Comparison of ENCODE assay signal across 25 mouse cellular contexts in genomic region chr2:173164946-173165345, GRCm38 (mm10). TPM values are rescaled to one million over a fixed set of nuclear protein-coding genes. Genes with fewer than 3 reads are reported as not detected.
DNase-seq lines count a peak whose midpoint lies in the region; ATAC-seq lines count a peak whose summit lies in the region.
"Had no signal": no experiment of that assay in that cellular context is flagged by ENCODE, and none has a peak within 500 bp of the region (broad histone marks: within the 10 kb centered on the region; RNA-seq: fewer than 3 reads in every experiment).

No protein-coding gene starts in this region.

- no peak for ATAC-seq in kidney, embryonic 14.5 days (ENCODE audit: low FRiP score, low TSS enrichment)
- ATAC-seq in limb, embryonic 12.5 days (ENCODE audit: insufficient number of reproducible peaks, insufficient read depth, low FRiP score, low TSS enrichment, low read depth), result peak; percentile 23; the same call in 1 of the 2 replicates
- no peak for ATAC-seq in intestine, embryonic 15.5 days
- ATAC-seq: activated CD4-positive, CD25-positive, alpha-beta regulatory T cell, adult 4 months; forebrain, embryonic 15.5 days had no signal

- no peaks in the 10 kb centered on the region for H3K36me3 ChIP-seq in kidney, embryonic 14.5 days (ENCODE audit: control insufficient read depth, insufficient read depth, low read length)
- H3K36me3 ChIP-seq in limb, embryonic 12.5 days, result no peaks in the 10 kb centered on the region
- H3K36me3 ChIP-seq in limb, embryonic 10.5 days, result no peaks in the 10 kb centered on the region
- no peaks in the 10 kb centered on the region for H3K36me3 ChIP-seq in intestine, embryonic 15.5 days
- H3K36me3 ChIP-seq: embryonic facial prominence, embryonic 10.5 days; embryonic facial prominence, embryonic 13.5 days; forebrain, embryonic 12.5 days; forebrain, embryonic 15.5 days; heart, embryonic 12.5 days; heart, embryonic 15.5 days; hindbrain, embryonic 10.5 days had no signal

- peak; percentile 72 for DNase-seq in kidney, adult 11 months
- DNase-seq in limb, embryonic 10.5 days (ENCODE audit: low spot score), result no peak
- peak; percentile 42 for DNase-seq in kidney, postnatal 10 days
- DNase-seq in kidney, postnatal 36 days, result peak; percentile 69 to 89
- DNase-seq in thymus, postnatal 10 days (ENCODE audit: low spot score in 2 of 2), result no peak
- DNase-seq: adrenal gland, adult 8-10 months; adrenal gland, postnatal 25 days; cerebellum, adult 11-12 months; cerebellum, adult 8-10 months; cerebellum, postnatal 36 days; gastrocnemius, postnatal 25 days had no signal

- peaks cover 4% of the 10 kb centered on the region; the same call in 1 of the 2 replicates for H3K4me1 ChIP-seq in kidney, embryonic 14.5 days (ENCODE audit: control insufficient read depth, insufficient read depth, low read length)
- H3K4me1 ChIP-seq in limb, embryonic 12.5 days (replicated peaks), result peaks cover 32% of the 10 kb centered on the region
- peaks cover 32% of the 10 kb centered on the region for H3K4me1 ChIP-seq in limb, embryonic 10.5 days
- peaks cover 13% of the 10 kb centered on the region for H3K4me1 ChIP-seq in intestine, embryonic 15.5 days (replicated peaks)
- H3K4me1 ChIP-seq: forebrain, embryonic 15.5 days; heart, embryonic 12.5 days had no signal

- peaks cover 33% of the 10 kb centered on the region for H3K27me3 ChIP-seq in kidney, embryonic 14.5 days (ENCODE audit: control insufficient read depth, insufficient read depth, low read length)
- H3K27me3 ChIP-seq in limb, embryonic 12.5 days, result peaks cover 23% of the 10 kb centered on the region; the same call in 1 of the 2 replicates
- H3K27me3 ChIP-seq in limb, embryonic 10.5 days (ENCODE audit: low read depth, poor library complexity, severe bottlenecking), result peaks cover 46% of the 10 kb centered on the region
- peaks cover 7% of the 10 kb centered on the region; the same call in 1 of the 2 replicates for H3K27me3 ChIP-seq in intestine, embryonic 15.5 days (replicated peaks)
- H3K27me3 ChIP-seq: forebrain, embryonic 15.5 days had no signal

- H3K27ac ChIP-seq in kidney, embryonic 14.5 days (ENCODE audit: low read depth, low read length), result no peak overlapping the region
- H3K27ac ChIP-seq in limb, embryonic 12.5 days, result no peak overlapping the region
- H3K27ac ChIP-seq in limb, embryonic 10.5 days, result no peak overlapping the region
- no peak overlapping the region for H3K27ac ChIP-seq in intestine, embryonic 15.5 days
- H3K27ac ChIP-seq: embryonic facial prominence, embryonic 10.5 days; embryonic facial prominence, embryonic 13.5 days; forebrain, embryonic 12.5 days; forebrain, embryonic 15.5 days; heart, embryonic 15.5 days; hindbrain, embryonic 10.5 days had no signal

- H3K9me3 ChIP-seq in kidney, embryonic 14.5 days (ENCODE audit: control insufficient read depth, low read length), result no peaks in the 10 kb centered on the region
- H3K9me3 ChIP-seq in limb, embryonic 12.5 days, result no peaks in the 10 kb centered on the region
- H3K9me3 ChIP-seq in limb, embryonic 10.5 days (replicated peaks), result no peaks in the 10 kb centered on the region
- no peaks in the 10 kb centered on the region for H3K9me3 ChIP-seq in intestine, embryonic 15.5 days
- H3K9me3 ChIP-seq: embryonic facial prominence, embryonic 10.5 days; embryonic facial prominence, embryonic 13.5 days; forebrain, embryonic 12.5 days; forebrain, embryonic 15.5 days; heart, embryonic 12.5 days; heart, embryonic 15.5 days; hindbrain, embryonic 10.5 days had no signal

- H3K9ac ChIP-seq in kidney, embryonic 14.5 days (ENCODE audit: low read depth, low read length), result no peak overlapping the region
- H3K9ac ChIP-seq in limb, embryonic 12.5 days (replicated peaks), result no peak overlapping the region
- no peak overlapping the region for H3K9ac ChIP-seq in intestine, embryonic 15.5 days
- H3K9ac ChIP-seq: embryonic facial prominence, embryonic 13.5 days; forebrain, embryonic 12.5 days; forebrain, embryonic 15.5 days; heart, embryonic 12.5 days; heart, embryonic 15.5 days had no signal

- WGBS in kidney, embryonic 14.5 days, result 87% methylated on average over 10 of the region's 10 CpGs
- 90% methylated on average over 10 of the region's 10 CpGs for WGBS in limb, embryonic 12.5 days
- 90% methylated on average over 10 of the region's 10 CpGs for WGBS in limb, embryonic 10.5 days
- WGBS in intestine, embryonic 15.5 days, result 91% methylated on average over 10 of the region's 10 CpGs

- no peak overlapping the region for H3K4me2 ChIP-seq in kidney, embryonic 14.5 days (replicated peaks; ENCODE audit: low read depth, low read length)
- no peak overlapping the region for H3K4me2 ChIP-seq in limb, embryonic 12.5 days
- H3K4me2 ChIP-seq in intestine, embryonic 15.5 days (replicated peaks), result no peak overlapping the region
- H3K4me2 ChIP-seq: embryonic facial prominence, embryonic 13.5 days; forebrain, embryonic 12.5 days; forebrain, embryonic 15.5 days; heart, embryonic 12.5 days; heart, embryonic 15.5 days had no signal

- no peak overlapping the region for H3K4me3 ChIP-seq in kidney, embryonic 14.5 days (ENCODE audit: low read length)
- H3K4me3 ChIP-seq in limb, embryonic 12.5 days (replicated peaks), result no peak overlapping the region
- no peak overlapping the region for H3K4me3 ChIP-seq in limb, embryonic 10.5 days
- H3K4me3 ChIP-seq in intestine, embryonic 15.5 days (replicated peaks), result no peak overlapping the region
- H3K4me3 ChIP-seq: embryonic facial prominence, embryonic 10.5 days; embryonic facial prominence, embryonic 13.5 days; erythroblast, embryonic 14.5 days; forebrain, embryonic 12.5 days; forebrain, embryonic 15.5 days; heart, embryonic 12.5 days; heart, embryonic 15.5 days; hindbrain, embryonic 10.5 days had no signal

RNA-seq across cellular contexts. Expression of gene Pck1, which starts 12.1 kb away (rescaled TPM):
- 0.60 and 3.0 TPM in 2 replicates for polyA plus RNA-seq in kidney, embryonic 14.5 days (2014; fragmentation: Nextera tagmentation; extraction: Ambion mirVana)
- polyA plus RNA-seq in limb, embryonic 12.5 days (2016; fragmentation: Nextera tagmentation; extraction: Ambion mirVana), result 0.08 TPM in 1 of 2 replicates, not detected in the other
- not detected in 2 replicates for polyA plus RNA-seq in limb, embryonic 10.5 days (2016; fragmentation: Nextera tagmentation; extraction: Ambion mirVana)
- polyA plus RNA-seq in intestine, embryonic 15.5 days (2015; fragmentation: Nextera tagmentation; extraction: Ambion mirVana), result 7.0 and 8.4 TPM in 2 replicates
- polyA plus RNA-seq: activated CD4-positive, CD25-positive, alpha-beta regulatory T cell, adult 4 months; brain, embryonic 14.5 days; embryonic facial prominence, embryonic 10.5 days; embryonic facial prominence, embryonic 13.5 days; forebrain, embryonic 12.5 days; forebrain, embryonic 15.5 days; hindbrain, embryonic 10.5 days had no signal

RNA-seq across cellular contexts. Expression of gene Ctcfl, which starts 45.6 kb away (rescaled TPM):
- polyA plus RNA-seq in kidney, embryonic 14.5 days (2014; fragmentation: Nextera tagmentation; extraction: Ambion mirVana), result 0.07 and 0.08 TPM in 2 replicates
- 0.13 TPM in 2 replicates for polyA plus RNA-seq in limb, embryonic 12.5 days (2016; fragmentation: Nextera tagmentation; extraction: Ambion mirVana)
- 0.06 TPM in 1 of 2 replicates, not detected in the other for polyA plus RNA-seq in limb, embryonic 10.5 days (2016; fragmentation: Nextera tagmentation; extraction: Ambion mirVana)
- polyA plus RNA-seq in intestine, embryonic 15.5 days (2015; fragmentation: Nextera tagmentation; extraction: Ambion mirVana), result 0.23 and 0.36 TPM in 2 replicates
- polyA plus RNA-seq: brain, embryonic 14.5 days; cortical plate, adult 2 months; erythroblast, embryonic 14.5 days had no signal

RNA-seq across cellular contexts. Expression of gene Zbp1, which starts 53.8 kb away (rescaled TPM):
- 0.26 TPM in 1 of 2 replicates, not detected in the other for polyA plus RNA-seq in kidney, embryonic 14.5 days (2014; fragmentation: Nextera tagmentation; extraction: Ambion mirVana)
- polyA plus RNA-seq in limb, embryonic 12.5 days (2016; fragmentation: Nextera tagmentation; extraction: Ambion mirVana), result not detected in 2 replicates
- not detected in 2 replicates for polyA plus RNA-seq in limb, embryonic 10.5 days (2016; fragmentation: Nextera tagmentation; extraction: Ambion mirVana)
- 0.55 and 0.95 TPM in 2 replicates for polyA plus RNA-seq in intestine, embryonic 15.5 days (2015; fragmentation: Nextera tagmentation; extraction: Ambion mirVana)
- polyA plus RNA-seq: embryonic facial prominence, embryonic 10.5 days; erythroblast, embryonic 14.5 days; heart, embryonic 12.5 days had no signal

Comparison
In these comparisons a context has a peak if more than half of its experiments do, and no peak if none do; other contexts are left out.
1. DNase-seq: peak in kidney, adult 11 months (single experiment), kidney, postnatal 10 days (single experiment) and kidney, postnatal 36 days (2 of 2); none in limb, embryonic 10.5 days (single experiment) and thymus, postnatal 10 days (0 of 2).